8 mouse cellular contexts compared by ENCODE assay signal in the genomic region with DNA sequence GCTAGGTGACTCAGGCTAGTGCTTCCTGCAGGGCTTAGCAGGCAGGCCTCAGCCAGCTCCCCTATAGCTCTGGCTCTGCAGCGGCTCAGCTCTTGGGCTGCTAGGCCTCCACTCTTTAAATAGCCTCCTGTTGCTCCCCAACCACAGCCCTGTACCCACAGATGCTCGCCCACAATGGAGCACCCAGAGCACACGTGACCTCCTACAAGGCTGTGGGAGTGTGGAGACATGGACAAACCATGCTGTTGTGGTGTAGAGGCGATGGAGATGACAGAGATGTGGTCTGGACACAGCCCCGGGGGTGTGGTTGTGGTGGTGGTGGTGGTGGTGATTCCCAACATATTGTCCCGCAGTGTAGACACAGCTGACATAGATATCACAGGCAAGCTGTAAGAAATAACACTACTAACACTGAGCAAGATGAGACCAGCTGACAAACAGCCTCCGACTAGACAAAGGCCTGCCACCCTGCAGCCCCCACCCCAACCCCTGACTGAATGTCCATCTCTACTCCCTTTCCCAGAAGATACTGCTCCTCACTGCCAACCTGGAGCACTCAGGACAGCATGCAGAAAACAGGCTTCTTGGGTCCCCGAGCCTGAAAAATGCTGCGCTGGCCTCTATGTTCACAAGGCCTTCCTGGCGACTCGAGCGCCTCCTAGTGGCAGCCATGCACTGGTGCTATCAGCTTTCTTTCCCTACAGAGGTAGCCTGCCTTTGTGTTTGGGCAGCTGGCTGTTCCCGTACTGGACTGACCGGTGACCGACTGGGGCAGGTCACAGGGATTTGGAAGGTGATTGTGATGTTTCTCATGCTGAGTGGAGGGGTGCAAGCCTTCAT. TPM values are rescaled to one million over a fixed set of nuclear protein-coding genes. Genes with fewer than 3 reads are reported as not detected.
A peak's percentile ranks its signal among the peaks of the same experiment; 100 is the strongest.
DNase-seq lines count a peak whose midpoint lies in the region; ATAC-seq and TF ChIP-seq lines count a peak whose summit lies in the region.

No protein-coding gene starts in this region.

- no peak overlapping the region for H3K9ac ChIP-seq in heart, embryonic 12.5 days
- H3K9ac ChIP-seq in forebrain, embryonic 11.5 days (ENCODE audit: low read length): no peak overlapping the region

- H3K27me3 ChIP-seq in heart, embryonic 12.5 days (replicated peaks): peaks cover 16% of the 10 kb centered on the region
- H3K27me3 ChIP-seq in forebrain, embryonic 11.5 days (ENCODE audit: control insufficient read depth, insufficient read depth, low read length): no peaks in the 10 kb centered on the region
- peaks cover 15% of the 10 kb centered on the region for H3K27me3 ChIP-seq in limb, embryonic 10.5 days (ENCODE audit: low read depth, poor library complexity, severe bottlenecking)
- peaks cover 13% of the 10 kb centered on the region for H3K27me3 ChIP-seq in myocyte (ENCODE audit: control insufficient read depth, insufficient read depth, insufficient read length)

- H3K27ac ChIP-seq in heart, embryonic 12.5 days (ENCODE audit: poor library complexity, severe bottlenecking): no peak overlapping the region
- no peak overlapping the region for H3K27ac ChIP-seq in forebrain, embryonic 11.5 days (ENCODE audit: low read depth, low read length)
- H3K27ac ChIP-seq in limb, embryonic 10.5 days: no peak overlapping the region

- DNase-seq in heart, adult 11 months: peak; percentile 93
- DNase-seq in c-Kit-positive CD71-positive TER-119-negative erythroid progenitor cells, embryonic 14.5 days (ENCODE audit: low read depth): peak; percentile 48
- peak; percentile 90 for DNase-seq in forebrain, embryonic 11.5 days (ENCODE audit: low spot score)
- DNase-seq in hindlimb bud, embryonic 11.5 days (ENCODE audit: extremely low spot score, low read depth, low spot score): peak; percentile 53
- peak; percentile 85 for DNase-seq in limb, embryonic 10.5 days (ENCODE audit: low spot score)
- peak; percentile 63 to 89 for DNase-seq in spleen, postnatal 4 days (ENCODE audit: low spot score in 2 of 2)

- no peaks in the 10 kb centered on the region for H3K36me3 ChIP-seq in heart, embryonic 12.5 days
- no peaks in the 10 kb centered on the region for H3K36me3 ChIP-seq in forebrain, embryonic 11.5 days (ENCODE audit: control insufficient read depth, insufficient read depth, low read length)
- no peaks in the 10 kb centered on the region for H3K36me3 ChIP-seq in limb, embryonic 10.5 days
- no peaks in the 10 kb centered on the region for H3K36me3 ChIP-seq in myocyte (ENCODE audit: control insufficient read depth, insufficient read depth)

- TF ChIP-seq POLR2A in myocyte (IDR thresholded peaks at IDR 0.05; ENCODE audit: insufficient read length, low read depth): no peak

- no peaks in the 10 kb centered on the region for H3K9me3 ChIP-seq in heart, embryonic 12.5 days (replicated peaks)
- no peaks in the 10 kb centered on the region for H3K9me3 ChIP-seq in forebrain, embryonic 11.5 days (ENCODE audit: control insufficient read depth, low read length)
- H3K9me3 ChIP-seq in limb, embryonic 10.5 days (replicated peaks): no peaks in the 10 kb centered on the region

- WGBS in heart, embryonic 12.5 days: 38% methylated on average over 15 of the region's 15 CpGs
- 38% methylated on average over 15 of the region's 15 CpGs for WGBS in forebrain, embryonic 11.5 days
- WGBS in limb, embryonic 10.5 days: 45% methylated on average over 15 of the region's 15 CpGs

- H3K4me3 ChIP-seq in heart, embryonic 12.5 days: no peak overlapping the region
- no peak overlapping the region for H3K4me3 ChIP-seq in forebrain, embryonic 11.5 days (ENCODE audit: low read depth, low read length)
- H3K4me3 ChIP-seq in limb, embryonic 10.5 days: no peak overlapping the region
- H3K4me3 ChIP-seq in myocyte: no peak overlapping the region

- no peaks in the 10 kb centered on the region for H3K79me2 ChIP-seq in myocyte (ENCODE audit: control insufficient read depth, insufficient read depth)

- no peak overlapping the region for H3K4me2 ChIP-seq in heart, embryonic 12.5 days
- H3K4me2 ChIP-seq in forebrain, embryonic 11.5 days (ENCODE audit: low read depth, low read length, severe bottlenecking): no peak overlapping the region
- H3K4me2 ChIP-seq in myocyte (ENCODE audit: low read depth): no peak overlapping the region

- no peak overlapping the region for H3ac ChIP-seq in myocyte (ENCODE audit: control insufficient read depth, insufficient read length)

- no peak for ATAC-seq in heart, embryonic 12.5 days (ENCODE audit: insufficient number of reproducible peaks, low FRiP score)
- ATAC-seq in forebrain, embryonic 11.5 days (replicated peaks; ENCODE audit: low FRiP score): peak; percentile 66

- H3K4me1 ChIP-seq in heart, embryonic 12.5 days (replicated peaks): no peaks in the 10 kb centered on the region
- H3K4me1 ChIP-seq in forebrain, embryonic 11.5 days (replicated peaks; ENCODE audit: control insufficient read depth, insufficient read depth, low read length): no peaks in the 10 kb centered on the region
- H3K4me1 ChIP-seq in limb, embryonic 10.5 days: peaks cover 6% of the 10 kb centered on the region

TF ChIP-seq in myocyte, 11 proteins besides CTCF, POLR2A, EP300 and RAD21:
- no peak for TF ChIP-seq TCF12 (IDR thresholded peaks at IDR 0.05; ENCODE audit: insufficient read depth, poor library complexity, severe bottlenecking)
- TF ChIP-seq SRF (IDR thresholded peaks at IDR 0.05; ENCODE audit: control insufficient read depth, insufficient read length, low read depth): no peak
- TF ChIP-seq USF1 (IDR thresholded peaks at IDR 0.05; ENCODE audit: low read depth): peak; percentile 53
- TF ChIP-seq MYOD1 (IDR thresholded peaks at IDR 0.05; ENCODE audit: control insufficient read depth in 1 of 3, insufficient read length in 2 of 3, low read depth in 2 of 3): peak in 1 of 3 experiments; percentile 22
- no peak for TF ChIP-seq E2F4 (IDR thresholded peaks at IDR 0.05; ENCODE audit: insufficient read depth)
- peak; percentile 27 for TF ChIP-seq TCF3 (IDR thresholded peaks at IDR 0.05; ENCODE audit: insufficient read length, low read depth)
- TF ChIP-seq MYOG (IDR thresholded peaks at IDR 0.05; ENCODE audit: control insufficient read depth in 1 of 3, insufficient read depth in 1 of 3, insufficient read length in 2 of 3, low read depth in 2 of 3): peak in 2 of 3 experiments; percentile 25 to 46

RNA-seq across cellular contexts. Expression of a gene that starts 30.0 kb away (rescaled TPM):
- 5.6 and 5.8 TPM in 2 replicates for polyA plus RNA-seq in heart, embryonic 12.5 days (2016; fragmentation: Nextera tagmentation; extraction: Ambion mirVana)
- 1.8 and 1.9 TPM in 2 replicates for polyA plus RNA-seq in forebrain, embryonic 11.5 days (2014; fragmentation: Nextera tagmentation; extraction: Ambion mirVana)
- polyA plus RNA-seq in limb, embryonic 10.5 days (2016; fragmentation: Nextera tagmentation; extraction: Ambion mirVana): 2.8 and 3.4 TPM in 2 replicates
- 0.78 TPM for polyA plus RNA-seq in myocyte (2012; fragmentation: generic; extraction: Trizol)
